Mouse (Mus musculus) lung, adult 2 months (tissue): ENCODE measurements around the gene Il3. TPM values are rescaled to one million over a fixed set of nuclear protein-coding genes. Genes with fewer than 3 reads are reported as not detected.
"Not testable (repeated sequence)": the region's sequence is repeated elsewhere in the genome, so short reads cannot be mapped to it uniquely, and the experiment has no call there.

Experiments
- DNase-seq: peaks from one replicate; pipeline ENCODE4 v3.0.0; 2022
- H3K4me1 ChIP-seq: fragments of 200-500 bp; 2 replicates; pipeline ENCODE4 v1.6.1; 2011; ENCODE audit warnings: low read length; ENCODE audit not compliant: control insufficient read depth, insufficient read depth
- H3K4me3 ChIP-seq: fragments of 200-500 bp; replicated peaks from 2 replicates; pipeline ENCODE3; 2011; ENCODE audit warnings: low read depth, mild to moderate bottlenecking, control low read depth, low read length; ENCODE audit errors: extremely low read depth
- CTCF ChIP-seq: fragments of 200-500 bp; IDR thresholded peaks from 2 replicates; pipeline ENCODE4 v1.5.1; 2011; ENCODE audit warnings: mild to moderate bottlenecking, low read length, control low read depth; ENCODE audit not compliant: insufficient read depth
- POLR2A ChIP-seq: fragments of 200-500 bp; IDR thresholded peaks from 2 replicates; pipeline ENCODE4 v1.6.1; 2011; ENCODE audit warnings: low read depth, mild to moderate bottlenecking, control low read depth, low read length, borderline replicate concordance; ENCODE audit errors: extremely low read depth
- WGBS: fragments of 180-500 bp; shearing (Covaris S2); methylation state at CpG from one replicate; pipeline ENCODE4 v1.1.7; 2018; 5-methylcytosine and 5-hydroxymethylcytosine counted together
- polyA plus RNA-seq: library from polyadenylated mRNA; depleted of rRNA; stranded (reverse); fragments of >200 nt; gene quantifications from 2 replicates; pipeline ENCODE4 v1.2.3, GENCODE M21; 2012

The Il3 gene
- polyA plus RNA-seq, 1 experiment: not detected

DNA sequence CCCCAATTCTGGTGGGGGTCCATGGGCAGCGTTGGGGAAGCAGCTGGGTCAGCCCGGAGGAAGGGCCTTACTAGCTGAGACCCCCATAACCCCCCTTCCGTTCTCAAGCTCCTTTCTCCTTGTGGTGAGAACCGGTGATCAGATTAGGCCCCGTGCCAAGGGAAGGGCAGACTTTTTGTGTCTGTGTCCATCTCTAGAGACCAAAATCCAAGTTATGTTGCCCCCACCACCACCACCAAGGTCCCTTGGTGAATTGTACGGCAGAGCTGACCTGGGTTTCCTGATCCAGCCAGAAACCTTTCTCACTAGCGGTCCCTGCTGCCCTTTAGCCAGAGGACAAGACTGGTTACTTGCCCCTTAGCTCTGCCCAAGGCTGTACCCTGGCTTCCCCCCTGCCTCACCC lies 37.4 kb upstream of the Il3 start:
- Histone ChIP-seq H3K4me3 (no peak overlapping the region), H3K4me1 (no peaks in the 10 kb centered on the region)
- WGBS: 15% methylated on average over 7 of the region's 7 CpGs
- no peak for DNase-seq
- no peak for TF ChIP-seq POLR2A
- no peak for TF ChIP-seq CTCF

DNA sequence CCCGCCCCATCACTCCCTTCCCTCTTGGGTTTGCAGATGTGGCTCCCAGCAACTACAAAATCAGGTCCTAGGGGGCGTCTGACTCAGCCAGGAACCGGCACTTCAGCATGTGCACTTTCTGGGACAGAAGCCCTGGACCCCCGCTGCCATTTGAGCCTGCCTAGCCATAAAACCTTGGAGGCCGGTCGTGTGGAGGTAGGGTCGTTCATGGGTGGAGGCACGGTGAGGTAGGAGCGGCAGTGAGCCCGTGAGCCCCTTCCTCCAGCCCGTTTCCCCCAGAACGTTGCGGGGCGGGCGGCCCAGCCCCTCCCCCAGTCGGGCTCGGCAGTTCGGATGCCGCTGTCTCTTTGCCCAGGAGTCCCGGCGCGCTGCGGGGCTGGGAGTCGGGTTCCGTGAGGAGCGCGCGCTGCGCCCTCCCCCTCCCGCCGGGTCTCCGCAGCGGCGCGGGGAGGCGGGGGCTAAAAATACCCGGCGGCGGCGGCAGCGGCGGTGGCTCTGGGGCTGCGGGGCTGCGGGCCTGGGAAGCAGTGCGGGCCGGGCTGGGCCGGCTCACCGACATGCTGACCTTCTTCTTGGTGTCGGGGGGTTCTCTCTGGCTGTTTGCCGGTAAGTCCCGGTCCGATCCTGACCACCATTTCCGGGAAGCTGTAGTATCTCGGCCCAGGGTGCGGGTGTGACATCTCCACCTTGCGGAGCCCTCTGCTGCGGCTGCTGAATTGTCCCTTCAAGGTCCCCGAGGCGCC lies 36.8 kb upstream of the Il3 start, which contains the start of gene Acsl6:
Gene Acsl6 (plus strand): TSS at position 71 of the 743 bp plus-strand sequence.
- H3K4me1 ChIP-seq: no peaks in the 10 kb centered on the region
- H3K4me3 ChIP-seq: peak within 1 kb of the TSS; percentile 6
- TF ChIP-seq POLR2A (no peak), CTCF (no peak)
- DNase-seq: no peak
- 1% methylated on average over 58 of the region's 59 CpGs for WGBS

DNA sequence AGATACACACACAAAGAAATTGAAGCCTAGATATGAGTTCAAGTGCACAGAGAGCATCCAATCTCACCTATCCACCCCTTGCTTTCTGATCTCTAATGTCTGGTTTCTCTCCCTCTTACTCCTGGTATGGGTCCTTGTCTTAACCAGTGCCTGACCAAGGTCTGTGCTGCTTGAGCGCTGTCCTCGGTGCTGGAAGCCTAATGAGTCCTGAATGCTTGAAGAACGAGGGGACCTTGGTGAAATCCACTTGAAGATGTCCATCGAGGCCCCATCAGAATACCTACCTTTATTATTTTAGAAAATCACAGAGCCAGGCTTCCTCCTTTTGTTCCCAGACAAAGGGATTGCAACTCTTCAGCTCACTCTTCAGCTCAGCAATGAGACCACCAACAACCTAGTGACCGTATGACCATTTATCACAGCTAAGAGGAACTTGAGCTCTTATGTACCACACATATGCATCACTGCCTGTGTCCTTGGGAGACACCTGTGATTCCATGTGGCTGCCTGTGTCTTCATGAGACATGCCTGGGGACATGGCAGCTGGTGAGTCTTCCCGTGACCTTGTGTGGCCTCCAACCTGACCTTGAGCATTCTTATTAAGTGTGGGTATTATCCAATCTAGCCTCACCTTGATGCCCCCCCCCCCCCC lies 36.1 kb upstream of the Il3 start:
- TF ChIP-seq CTCF (no peak), POLR2A (no peak)
- no peak for DNase-seq
- Histone ChIP-seq H3K4me1 (no peaks in the 10 kb centered on the region), H3K4me3 (no peak overlapping the region)
- WGBS: 19% methylated on average over 6 of the region's 6 CpGs

DNA sequence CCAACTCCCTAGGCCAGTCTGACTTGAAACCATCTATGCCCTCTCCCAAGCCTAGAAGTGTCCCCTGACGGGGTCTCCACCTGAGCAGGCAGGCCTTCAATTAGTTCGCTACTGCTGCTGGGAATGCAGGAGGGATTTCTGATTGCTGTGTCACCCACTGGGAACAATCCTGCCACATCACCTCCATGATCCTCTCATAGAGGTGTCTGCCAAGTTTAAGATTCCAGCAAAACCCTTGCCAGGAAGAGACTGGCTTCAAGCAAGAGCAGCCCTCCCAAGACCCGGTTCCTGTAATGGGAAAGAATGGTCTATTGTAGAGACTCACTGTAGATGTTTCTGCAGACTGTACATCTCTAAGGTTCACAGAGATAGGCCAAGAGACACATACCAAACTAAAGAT lies 35.5 kb upstream of the Il3 start:
- DNase-seq: no peak
- WGBS: 88% methylated on average over 3 of the region's 3 CpGs
- no peaks in the 10 kb centered on the region for H3K4me1 ChIP-seq
- TF ChIP-seq CTCF (no peak), POLR2A (no peak)
- no peak overlapping the region for H3K4me3 ChIP-seq

DNA sequence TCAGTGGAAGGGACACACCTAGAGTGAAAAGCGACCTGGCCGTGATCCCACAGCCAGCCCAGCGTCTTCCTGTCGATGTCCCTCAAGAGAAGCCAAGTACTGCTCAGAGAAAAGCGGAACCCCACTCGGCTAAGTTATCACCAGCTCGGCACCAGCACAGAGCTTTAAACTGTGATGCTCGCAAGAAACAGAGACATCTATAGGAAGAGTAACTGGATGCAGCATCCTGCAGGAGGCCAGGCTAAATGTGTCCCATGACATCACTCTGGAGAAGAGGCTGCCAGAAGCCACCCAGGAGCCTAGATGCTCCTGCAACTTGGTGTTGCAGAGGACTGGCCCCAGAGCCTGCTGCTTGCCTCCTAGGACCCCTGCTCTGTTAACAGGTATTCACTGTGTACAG lies 34.9 kb upstream of the Il3 start:
- TF ChIP-seq CTCF (no peak), POLR2A (no peak)
- H3K4me3 ChIP-seq: no peak overlapping the region
- 78% methylated on average over 8 of the region's 8 CpGs for WGBS
- DNase-seq: no peak
- no peaks in the 10 kb centered on the region for H3K4me1 ChIP-seq

DNA sequence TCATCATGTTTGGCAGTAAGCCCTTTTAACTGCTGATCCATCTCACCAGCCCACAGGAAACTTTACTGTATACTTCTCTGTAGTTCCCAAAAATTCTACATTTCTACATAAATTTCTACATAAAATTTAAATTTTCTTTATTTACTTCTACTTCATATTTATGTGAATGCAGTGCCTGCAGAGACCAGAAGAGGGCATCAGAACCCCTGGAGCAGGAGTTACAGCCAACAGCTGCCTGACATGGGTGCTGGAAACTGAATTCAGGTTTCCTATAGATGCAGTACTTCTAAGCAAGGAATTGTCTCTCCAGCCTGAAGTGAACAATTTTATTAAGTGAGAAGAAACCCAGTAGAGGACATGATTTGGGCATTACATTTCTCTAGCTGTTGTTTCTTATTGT lies 31.7 kb upstream of the Il3 start:
- no peak for TF ChIP-seq CTCF
- TF ChIP-seq POLR2A: no peak
- DNase-seq: no peak
- H3K4me1 ChIP-seq: 0 out of 2 replicates have a peak, but pooled peaks cover 2% of the 10 kb centered on the region
- no peak overlapping the region for H3K4me3 ChIP-seq

DNA sequence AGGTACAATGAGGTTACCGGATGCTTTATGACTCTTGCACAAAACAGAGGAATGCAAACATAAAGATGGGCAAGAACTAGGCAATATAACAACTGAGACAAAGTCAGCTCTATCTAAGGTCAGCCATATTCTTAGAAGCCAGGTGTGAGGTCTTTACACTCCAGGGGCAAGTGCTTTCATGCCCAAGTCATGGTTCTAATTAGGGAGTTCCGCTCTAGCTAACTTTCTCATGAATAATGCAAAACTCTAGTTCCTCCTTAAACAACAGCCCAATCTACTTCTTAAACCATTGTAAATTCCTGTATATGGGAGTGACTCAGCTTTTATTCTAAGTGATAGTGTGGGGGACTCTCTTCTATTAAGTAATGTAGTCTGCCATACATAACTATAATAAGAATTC lies 30.4 kb upstream of the Il3 start:
- DNase-seq, H3K4me3 ChIP-seq, H3K4me1 ChIP-seq: not testable (repeated sequence)
- WGBS: 96% methylated on average over 2 of the region's 2 CpGs

DNA sequence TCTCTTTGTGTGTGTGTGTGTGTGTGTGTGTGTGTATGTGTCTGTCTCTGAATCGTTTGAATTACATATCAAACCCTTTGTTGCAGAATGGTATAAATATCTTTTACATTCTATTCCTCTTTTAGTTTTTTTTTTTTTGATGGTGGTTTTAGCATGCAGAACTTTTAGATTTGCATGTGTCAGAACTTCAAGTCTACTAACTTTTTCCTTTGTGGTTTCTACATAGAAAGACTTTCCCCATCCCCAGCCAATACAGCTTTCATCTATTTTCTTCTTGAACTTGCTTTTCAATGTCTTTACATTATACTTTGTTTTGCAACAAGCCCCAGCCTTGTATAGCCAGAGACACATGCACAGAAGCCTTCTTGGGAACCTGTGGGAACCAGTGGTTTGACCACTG lies 29.7 kb upstream of the Il3 start:
- no peak for TF ChIP-seq POLR2A
- TF ChIP-seq CTCF: no peak
- Histone ChIP-seq H3K4me3 (no peak overlapping the region), H3K4me1 (0 out of 2 replicates have a peak, but pooled peaks cover 2% of the 10 kb centered on the region)
- DNase-seq: no peak
- 73% methylated on average over 1 of the region's 1 CpGs for WGBS

DNA sequence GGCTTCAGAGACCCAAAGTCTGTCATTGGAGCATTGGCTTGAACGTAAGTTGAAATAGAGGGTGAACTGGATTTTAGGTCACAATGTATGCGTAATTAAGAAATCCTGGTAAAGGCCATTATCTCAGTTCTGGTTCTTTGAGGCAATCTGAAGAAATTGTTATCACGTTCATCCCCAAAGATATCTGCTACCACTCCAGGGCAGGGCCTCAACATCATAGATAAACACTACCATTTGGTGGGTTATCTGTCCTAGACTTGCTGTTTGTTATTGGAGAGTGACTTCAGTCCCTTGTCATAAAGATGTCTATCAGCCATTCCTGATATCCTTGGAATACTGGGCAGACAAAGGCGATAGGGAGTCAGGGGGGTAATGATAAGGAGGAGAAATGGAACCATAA lies 28.9 kb upstream of the Il3 start:
- 0 out of 2 replicates have a peak, but pooled peaks cover 2% of the 10 kb centered on the region for H3K4me1 ChIP-seq
- no peak overlapping the region for H3K4me3 ChIP-seq
- no peak for DNase-seq
- 77% methylated on average over 4 of the region's 4 CpGs for WGBS
- no peak for TF ChIP-seq POLR2A
- no peak for TF ChIP-seq CTCF

DNA sequence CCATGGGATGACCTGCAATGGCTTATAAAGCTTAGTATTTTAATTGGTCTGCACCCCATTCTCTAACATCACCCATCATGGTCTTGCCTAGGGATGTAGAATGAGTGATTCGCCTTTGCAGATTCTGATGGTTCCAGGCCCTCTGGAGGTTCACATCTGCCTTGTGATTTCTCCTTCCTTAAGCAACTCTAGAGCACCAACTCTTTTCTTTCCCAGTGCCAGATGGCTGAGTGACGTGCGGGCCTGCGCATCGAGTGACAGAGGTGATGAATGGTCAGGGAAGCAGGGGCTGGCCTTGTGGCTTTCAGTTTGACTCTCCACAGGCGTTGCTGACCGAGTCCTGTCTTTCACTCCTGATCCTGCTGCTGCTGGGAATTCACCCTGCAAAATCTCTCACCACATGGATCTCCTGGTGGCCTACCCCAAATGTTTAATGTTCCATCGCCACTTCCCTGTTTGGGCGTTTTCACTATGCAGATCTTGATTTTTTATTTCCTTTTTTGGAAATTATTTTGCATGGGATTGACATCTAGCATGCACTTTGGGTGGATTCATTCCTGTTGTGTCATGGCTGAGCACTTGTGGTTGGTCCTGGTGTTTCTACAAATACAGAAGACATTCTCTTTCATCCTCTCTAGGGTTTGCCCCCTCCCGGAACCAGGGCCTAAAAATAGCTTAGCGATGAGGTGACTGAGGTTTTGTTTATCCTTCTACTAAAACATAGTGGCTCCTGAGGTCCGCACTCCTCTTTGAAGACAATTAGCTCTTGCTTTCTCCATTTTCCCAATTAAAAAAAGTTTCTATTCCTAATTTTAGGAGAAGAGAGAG lies 27.1 kb upstream of the Il3 start:
- Histone ChIP-seq H3K4me1 (0 out of 2 replicates have a peak, but pooled peaks cover 2% of the 10 kb centered on the region), H3K4me3 (no peak overlapping the region)
- TF ChIP-seq CTCF (no peak), POLR2A (no peak)
- 45% methylated on average over 12 of the region's 12 CpGs for WGBS
- no peak for DNase-seq
